Mouse (Mus musculus) CD4-positive, CD25-positive, alpha-beta regulatory T cell, adult 2 months (primary cell): ENCODE measurements around the gene Nsl1.
A peak's percentile ranks its signal among the peaks of the same experiment; 100 is the strongest.

Experiments
- DNase-seq: peaks from one replicate; pipeline ENCODE4 v3.0.0-alpha.2; 2012; ENCODE audit warnings: low read depth, low spot score

Nsl1 gene

GRCm38 (mm10) chr1:191095019-191095418 lies 32.2 kb downstream of the Nsl1 start:
- DNase-seq: peak; percentile 24

DNA sequence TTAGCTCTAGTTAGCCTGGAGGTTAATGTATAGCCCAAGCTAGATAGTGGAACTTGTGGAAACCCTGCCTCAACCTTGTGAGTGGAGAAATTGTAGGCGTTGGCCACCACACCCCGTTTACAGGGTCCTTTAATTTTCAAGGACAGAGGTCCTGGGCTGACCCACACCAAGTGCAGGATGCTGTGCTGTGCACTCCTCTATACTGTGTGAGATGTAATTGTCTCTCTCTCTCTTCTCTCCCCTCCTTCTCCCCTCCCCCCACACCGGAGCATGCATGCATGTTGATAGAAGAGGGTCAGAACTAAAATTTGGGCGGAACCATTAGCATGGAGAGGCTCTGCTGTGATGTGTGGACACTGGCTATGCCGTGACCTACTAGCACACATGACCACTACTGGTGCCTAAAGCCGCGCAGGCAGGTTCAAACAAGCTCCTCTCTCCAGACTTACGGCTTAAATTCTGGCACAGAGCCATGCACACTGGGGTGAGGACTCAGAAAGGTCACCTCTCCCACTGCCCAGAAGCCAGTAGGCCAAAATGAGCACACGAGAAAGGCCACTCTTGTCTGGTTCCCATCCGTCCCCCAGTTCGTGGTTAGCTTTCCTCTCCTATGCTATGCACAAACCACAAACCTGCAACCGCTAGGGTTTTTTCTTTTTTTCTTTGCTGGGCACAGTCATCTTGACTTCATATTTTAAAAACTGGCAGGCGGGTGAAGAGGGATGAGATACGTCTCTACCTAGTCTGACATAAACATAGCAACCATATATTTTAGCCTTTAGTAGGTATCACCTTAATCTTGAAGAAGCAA lies 34.3 kb downstream of the Nsl1 start:
- peak; percentile 20 for DNase-seq

GRCm38 (mm10) chr1:191097802-191098747 lies 35.3 kb downstream of the Nsl1 start, which contains the start of gene Batf3:
Gene Batf3, plus strand, starts transcription at chr1:191097847.
- peak; percentile 43 for DNase-seq

GRCm38 (mm10) chr1:191099114-191099513 lies 36.3 kb downstream of the Nsl1 start:
- DNase-seq: no peak

- no peak for DNase-seq
These were observed 37.0 kb downstream of the Nsl1 start for GRCm38 (mm10) chr1:191099772-191100291.

GRCm38 (mm10) chr1:191102730-191103370 lies 40.0 kb downstream of the Nsl1 start:
- DNase-seq: peak; percentile 37

- no peak for DNase-seq
These were observed 42.4 kb downstream of the Nsl1 start for GRCm38 (mm10) chr1:191105246-191105645.

DNA sequence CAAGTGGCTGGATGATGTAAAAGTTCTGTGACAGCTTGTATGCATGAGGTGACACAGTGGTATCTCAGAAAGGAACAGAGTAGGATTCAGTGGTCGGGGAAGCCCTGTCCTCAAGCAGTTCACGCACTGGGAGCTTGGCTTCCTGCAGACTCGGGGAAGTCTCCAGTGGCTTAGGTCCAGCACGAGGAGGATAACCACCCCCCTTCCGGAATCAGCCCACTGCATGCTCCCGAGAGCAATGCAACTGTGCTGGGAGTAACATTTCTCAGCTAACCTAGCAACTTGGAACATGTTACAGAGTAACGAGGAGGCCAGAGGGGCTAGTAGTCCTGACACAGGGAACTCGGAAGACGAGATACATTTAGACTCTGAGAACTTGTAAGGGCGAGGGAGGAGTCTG lies 44.5 kb downstream of the Nsl1 start:
- no peak for DNase-seq

DNA sequence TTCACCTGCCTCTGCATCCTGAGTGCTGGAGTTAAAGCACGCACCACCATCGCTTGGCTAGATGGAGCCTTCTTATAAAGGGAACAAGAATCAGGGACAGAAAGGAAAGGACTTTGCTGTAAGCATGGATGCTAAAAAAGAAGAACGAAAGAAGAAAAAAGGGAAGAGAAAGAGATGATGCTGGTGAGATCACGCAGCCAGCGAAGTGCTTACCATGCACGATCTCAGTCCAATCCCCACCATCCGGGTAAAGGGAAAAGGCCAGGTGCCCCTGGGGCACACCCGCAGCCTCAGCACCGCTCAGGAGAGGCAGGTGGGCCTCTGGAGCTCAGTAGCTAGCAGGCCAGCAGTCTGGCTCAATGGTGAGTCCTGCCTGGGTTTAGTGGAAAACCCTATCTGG lies 47.1 kb downstream of the Nsl1 start:
- no peak for DNase-seq

DNA sequence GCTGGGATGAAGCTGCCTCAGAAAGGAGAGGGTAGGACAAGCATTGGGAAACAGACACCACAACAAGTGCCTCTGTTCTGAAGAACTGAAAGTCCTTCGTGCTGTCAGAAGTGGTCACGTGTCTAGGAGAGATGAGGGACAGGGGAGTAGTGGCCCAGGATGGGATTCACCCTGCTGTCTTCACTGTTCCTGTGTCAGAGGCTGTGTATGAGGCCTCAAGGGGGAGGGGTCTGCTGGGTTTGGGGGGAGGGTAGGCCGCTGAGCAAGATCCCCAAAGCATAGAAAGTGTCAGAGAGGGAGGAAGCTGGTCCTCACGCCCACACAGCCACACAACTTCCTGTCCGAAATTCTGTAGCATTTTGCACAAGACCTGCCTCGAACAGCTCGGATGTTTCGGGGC lies 48.3 kb downstream of the Nsl1 start:
- DNase-seq: peak; percentile 32

DNA sequence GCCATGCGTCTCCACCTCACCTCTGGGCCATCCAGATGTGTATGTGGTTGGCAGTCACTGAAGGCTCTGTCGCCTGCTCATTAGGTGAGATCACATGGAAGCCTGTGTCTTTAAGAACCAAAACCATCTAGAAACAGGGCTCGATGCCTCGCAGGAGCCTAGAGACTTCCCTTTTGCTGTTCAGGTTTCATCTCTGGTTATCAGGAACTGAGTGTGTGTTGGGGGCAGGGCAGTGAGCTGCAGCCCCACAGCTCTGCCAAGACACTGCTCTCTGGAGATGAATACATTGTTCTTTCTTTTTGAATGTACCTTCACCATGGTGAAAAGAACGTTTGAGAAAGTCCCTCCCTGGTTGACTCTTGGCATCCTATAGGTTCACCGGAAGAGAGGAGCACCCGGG lies 52.1 kb downstream of the Nsl1 start:
- no peak for DNase-seq

DNA sequence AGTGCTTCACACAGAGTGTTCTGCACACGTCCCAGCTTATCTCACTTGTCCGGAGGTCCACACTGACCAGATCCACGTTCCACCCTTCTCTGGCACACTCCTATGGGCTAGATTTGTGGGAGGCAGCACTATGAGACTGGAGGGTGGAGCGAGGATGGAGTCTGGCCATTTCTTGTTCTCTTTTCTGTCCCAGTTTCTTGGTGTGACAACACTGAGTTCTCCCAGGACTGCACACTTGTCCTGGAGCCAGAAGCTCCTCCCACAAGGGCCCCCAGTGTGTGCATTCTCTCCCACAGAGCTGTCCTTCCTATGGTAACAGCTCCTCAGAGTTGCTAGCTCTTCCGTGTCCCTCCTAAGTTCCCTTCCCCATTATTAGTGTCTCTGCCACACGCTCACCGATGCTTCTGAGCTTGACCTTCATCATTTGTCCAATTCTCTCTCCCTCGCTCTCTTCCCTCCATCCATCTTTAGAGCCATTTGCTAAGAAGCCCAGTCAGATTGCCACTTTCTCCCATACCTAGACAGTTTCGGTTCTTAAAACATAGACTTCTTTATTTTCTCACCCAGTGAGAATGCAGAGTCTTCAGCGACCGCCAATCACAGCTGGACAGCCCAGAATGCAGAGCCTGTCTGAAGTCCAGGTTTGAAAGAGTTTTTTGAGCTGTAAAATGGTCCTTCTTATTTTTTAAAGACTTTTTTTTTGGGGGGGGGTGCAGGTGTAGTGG lies 52.9 kb downstream of the Nsl1 start:
- DNase-seq: no peak

- DNase-seq: no peak
These were observed 59.9 kb downstream of the Nsl1 start for GRCm38 (mm10) chr1:191122744-191123143.

DNA sequence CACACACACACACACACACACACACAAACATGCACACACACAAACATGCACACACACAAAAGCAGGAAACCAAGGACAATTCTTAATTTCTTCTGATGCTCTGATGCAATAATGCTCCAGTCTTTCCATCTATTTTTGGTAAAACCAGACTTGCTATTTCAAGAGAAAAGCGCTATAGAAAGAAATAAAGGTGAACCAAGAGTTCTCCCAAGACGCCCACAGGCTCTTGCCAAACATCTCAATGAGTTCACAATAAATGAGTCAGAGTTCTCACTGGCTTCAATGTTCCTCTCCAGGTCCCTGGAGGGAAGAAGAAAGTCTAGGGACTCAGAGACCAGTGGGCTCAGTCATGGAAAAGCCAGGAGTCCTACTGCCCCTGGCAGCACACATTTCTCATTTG lies 60.9 kb downstream of the Nsl1 start:
- no peak for DNase-seq

DNA sequence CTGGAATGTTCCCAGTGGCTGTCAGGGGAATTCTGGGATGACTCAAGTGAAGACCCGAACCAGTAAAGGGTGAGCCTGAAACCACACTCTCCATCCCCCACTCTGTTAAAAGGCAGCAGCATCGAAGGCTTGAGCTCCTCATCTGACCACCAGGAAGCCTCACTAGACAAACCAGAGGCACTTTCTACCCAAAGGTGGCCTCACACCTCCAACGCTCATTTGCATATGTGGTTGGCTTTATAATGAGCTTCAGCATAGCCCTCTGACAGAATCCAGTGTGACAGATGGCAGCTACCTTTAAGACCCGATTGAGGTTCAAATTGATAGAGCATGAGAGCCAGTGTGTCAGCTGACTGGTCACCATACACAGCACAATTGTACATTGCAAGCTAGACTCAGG lies 61.5 kb downstream of the Nsl1 start:
- no peak for DNase-seq

- DNase-seq: peak; percentile 83
These were observed 63.2 kb downstream of the Nsl1 start for GRCm38 (mm10) chr1:191125811-191126638.

- no peak for DNase-seq
These were observed 68.9 kb downstream of the Nsl1 start for GRCm38 (mm10) chr1:191131692-191132091.

GRCm38 (mm10) chr1:191132240-191132639 lies 69.4 kb downstream of the Nsl1 start:
- no peak for DNase-seq

GRCm38 (mm10) chr1:191132934-191133333 lies 70.1 kb downstream of the Nsl1 start:
- DNase-seq: no peak

DNA sequence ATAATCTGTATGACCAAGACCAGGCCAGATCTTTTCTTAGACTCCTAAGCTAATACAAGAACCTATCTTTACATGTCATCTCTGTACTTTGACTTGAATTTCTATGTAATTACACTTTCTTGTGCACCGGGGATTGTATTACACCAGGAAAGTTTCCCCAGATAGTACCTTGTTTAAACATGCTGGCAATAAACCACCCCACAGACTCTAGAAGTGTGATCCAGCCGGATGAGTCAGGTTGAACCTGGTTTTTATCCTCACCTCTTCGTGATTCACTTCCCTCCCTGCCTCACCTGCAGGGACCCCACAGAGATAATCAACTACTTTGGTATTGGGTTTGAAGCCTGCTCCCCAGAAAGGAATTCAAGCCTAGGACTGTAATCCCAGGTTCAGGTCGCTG lies 72.6 kb downstream of the Nsl1 start:
- DNase-seq: no peak
